Mouse (Mus musculus) myocyte (in vitro differentiated cells): ENCODE measurements around the gene Pou5f1. TPM values are rescaled to one million over a fixed set of nuclear protein-coding genes. Genes with fewer than 3 reads are reported as not detected.
A peak's percentile ranks its signal among the peaks of the same experiment; 100 is the strongest.
"Not testable (repeated sequence)": the region's sequence is repeated elsewhere in the genome, so short reads cannot be mapped to it uniquely, and the experiment has no call there.

Experiments
- H3K27me3 ChIP-seq: one replicate; pipeline ENCODE4 v1.6.1; 2011; ENCODE audit not compliant: control insufficient read depth, insufficient read depth, insufficient read length
- H3K36me3 ChIP-seq: one replicate; pipeline ENCODE4 v1.6.1; 2011; ENCODE audit not compliant: control insufficient read depth, insufficient read depth
- H3K4me2 ChIP-seq: one replicate; pipeline ENCODE4 v1.6.1; 2011; ENCODE audit warnings: low read depth, control low read depth
- H3K4me3 ChIP-seq: one replicate; pipeline ENCODE4 v1.5.1; 2011; ENCODE audit warnings: mild to moderate bottlenecking, control low read depth, moderate library complexity
- H3K79me2 ChIP-seq: one replicate; pipeline ENCODE4 v1.6.1; 2011; ENCODE audit not compliant: control insufficient read depth, insufficient read depth
- H3ac ChIP-seq: one replicate; pipeline ENCODE4 v1.6.1; 2011; ENCODE audit not compliant: control insufficient read depth, insufficient read length
- CEBPB ChIP-seq: IDR thresholded peaks from 2 replicates; pipeline ENCODE4 v1.6.1; 2011; ENCODE audit warnings: mild to moderate bottlenecking, moderate library complexity; ENCODE audit not compliant: poor library complexity, insufficient read depth, severe bottlenecking
- E2F4 ChIP-seq: IDR thresholded peaks from one replicate; pipeline ENCODE4 v1.6.1; 2011; ENCODE audit warnings: mild to moderate bottlenecking, control low read depth, moderate library complexity; ENCODE audit not compliant: insufficient read depth
- MAX ChIP-seq: IDR thresholded peaks from one replicate; pipeline ENCODE4 v1.6.1; 2011; ENCODE audit warnings: low read depth, mild to moderate bottlenecking, control low read depth
- MYOD1 ChIP-seq, 3 experiments: IDR thresholded peaks; one replicate each; pipeline ENCODE4 v1.6.1; 2011; ENCODE audit warnings: control low read depth in 2 of 3, low read depth in 2 of 3, mild to moderate bottlenecking in 2 of 3, moderate library complexity in 1 of 3; ENCODE audit not compliant: insufficient read length in 2 of 3, control insufficient read depth in 1 of 3
- MYOG ChIP-seq, 3 experiments: IDR thresholded peaks; one replicate each; pipeline ENCODE4 v1.6.1; 2011; ENCODE audit warnings: control low read depth in 2 of 3, low read depth in 2 of 3, mild to moderate bottlenecking in 2 of 3; ENCODE audit not compliant: insufficient read length in 2 of 3, control insufficient read depth in 1 of 3, insufficient read depth in 1 of 3
- POLR2A ChIP-seq: IDR thresholded peaks from one replicate; pipeline ENCODE4 v1.6.1; 2011; ENCODE audit warnings: low read depth, mild to moderate bottlenecking, control low read depth, moderate library complexity; ENCODE audit not compliant: insufficient read length
- POLR2AphosphoS2 ChIP-seq: IDR thresholded peaks from one replicate; pipeline ENCODE4 v1.6.1; 2011; ENCODE audit warnings: low read depth, control low read depth; ENCODE audit not compliant: insufficient read length
- REST ChIP-seq: IDR thresholded peaks from one replicate; pipeline ENCODE4 v1.6.1; 2011; ENCODE audit warnings: mild to moderate bottlenecking, control low read depth, moderate library complexity; ENCODE audit not compliant: insufficient read depth, insufficient read length
- SRF ChIP-seq: IDR thresholded peaks from one replicate; pipeline ENCODE4 v1.6.1; 2011; ENCODE audit warnings: low read depth; ENCODE audit not compliant: control insufficient read depth, insufficient read length
- TCF12 ChIP-seq: IDR thresholded peaks from one replicate; pipeline ENCODE4 v1.6.1; 2011; ENCODE audit warnings: mild to moderate bottlenecking, control low read depth; ENCODE audit not compliant: poor library complexity, insufficient read depth, severe bottlenecking
- TCF3 ChIP-seq: IDR thresholded peaks from one replicate; pipeline ENCODE4 v1.6.1; 2011; ENCODE audit warnings: low read depth, control low read depth; ENCODE audit not compliant: insufficient read length
- USF1 ChIP-seq: IDR thresholded peaks from one replicate; pipeline ENCODE4 v1.6.1; 2011; ENCODE audit warnings: low read depth, mild to moderate bottlenecking, control low read depth, moderate library complexity
- polyA plus RNA-seq: library from polyadenylated mRNA; unstranded; fragments of >200 nt; fragmentation: generic; extraction: Trizol; gene quantifications from one replicate; pipeline ENCODE4 v1.2.1, GENCODE M21; 2012; ENCODE audit warnings: missing spikeins

Pou5f1 gene
- polyA plus RNA-seq, 1 experiment: not detected

DNA sequence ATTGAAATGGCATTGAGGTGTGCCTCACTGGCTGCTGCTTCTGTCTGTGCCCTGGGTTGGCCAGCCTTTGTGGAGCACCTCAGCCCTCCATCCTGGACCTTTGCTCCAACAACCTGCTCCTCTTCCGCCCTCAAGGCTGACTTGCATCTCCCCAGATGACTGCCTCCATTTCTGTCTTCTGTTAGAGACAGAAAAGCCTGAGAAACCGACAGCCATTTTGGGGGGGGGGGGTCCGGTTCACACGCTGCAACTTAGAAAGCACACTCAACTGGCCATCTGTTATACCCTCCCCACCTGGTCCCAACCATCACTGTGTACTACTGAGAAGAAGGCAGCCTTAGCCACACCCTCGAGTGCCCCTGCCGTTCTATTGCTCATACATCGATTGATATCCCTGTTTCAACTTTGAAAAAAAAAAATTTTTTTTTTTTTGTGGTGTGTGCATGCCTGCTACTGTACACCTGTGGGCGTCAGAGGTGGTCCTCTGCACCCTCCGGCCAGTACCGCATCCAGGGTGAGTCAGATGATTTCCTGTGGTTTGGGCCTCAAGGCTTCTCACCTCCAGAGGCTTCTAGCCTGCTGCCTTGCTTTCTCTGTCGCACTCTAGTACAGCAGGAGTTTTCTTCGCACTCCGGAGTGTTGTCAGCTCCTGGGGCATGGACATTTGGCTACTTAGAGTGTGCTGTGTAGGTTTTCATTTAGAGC is 1.9 kb downstream of the Pou5f1 start:
- Histone ChIP-seq H3K36me3 (peaks cover 2% of the 10 kb centered on the region), H3K27me3 (peaks cover 7% of the 10 kb centered on the region), H3K79me2 (no peaks in the 10 kb centered on the region)

DNA sequence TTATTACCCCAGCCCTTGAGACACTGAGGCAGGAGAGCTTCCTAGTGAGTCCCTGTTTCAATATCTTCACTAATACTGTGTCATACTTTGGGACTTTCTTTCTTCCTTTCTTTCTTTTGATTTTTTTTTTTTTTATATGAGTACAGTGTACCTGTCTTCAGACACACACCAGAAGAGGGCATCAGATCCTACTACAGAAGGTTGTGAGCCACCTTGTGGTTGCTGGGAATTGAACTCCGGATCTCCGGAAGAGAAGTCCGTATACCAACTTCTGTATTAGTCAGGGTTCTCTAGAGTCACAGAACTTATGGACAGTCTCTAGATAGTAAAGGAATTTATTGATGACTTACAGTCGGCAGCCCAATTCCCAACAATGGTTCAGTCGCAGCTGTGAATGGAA is 2.5 kb downstream of the Pou5f1 start:
- not testable (repeated sequence) for H3K4me3 ChIP-seq, H3K4me2 ChIP-seq, H3ac ChIP-seq, H3K79me2 ChIP-seq, H3K27me3 ChIP-seq, H3K36me3 ChIP-seq

More for the DNA sequence above, 1.9 kb downstream of the Pou5f1 start:
- TF ChIP-seq TCF12: no peak
- TF ChIP-seq POLR2AphosphoS2: no peak
- no peak for TF ChIP-seq MYOG (IDR thresholded peaks at IDR 0.05; ENCODE audit: control insufficient read depth in 1 of 3, insufficient read depth in 1 of 3, insufficient read length in 2 of 3, low read depth in 2 of 3)
- TF ChIP-seq CEBPB: no peak
- TF ChIP-seq REST: no peak
- no peak for TF ChIP-seq MAX
- TF ChIP-seq USF1: no peak
- no peak overlapping the region for H3K4me3 ChIP-seq
- no peak overlapping the region for H3ac ChIP-seq
- H3K4me2 ChIP-seq: no peak overlapping the region

DNA sequence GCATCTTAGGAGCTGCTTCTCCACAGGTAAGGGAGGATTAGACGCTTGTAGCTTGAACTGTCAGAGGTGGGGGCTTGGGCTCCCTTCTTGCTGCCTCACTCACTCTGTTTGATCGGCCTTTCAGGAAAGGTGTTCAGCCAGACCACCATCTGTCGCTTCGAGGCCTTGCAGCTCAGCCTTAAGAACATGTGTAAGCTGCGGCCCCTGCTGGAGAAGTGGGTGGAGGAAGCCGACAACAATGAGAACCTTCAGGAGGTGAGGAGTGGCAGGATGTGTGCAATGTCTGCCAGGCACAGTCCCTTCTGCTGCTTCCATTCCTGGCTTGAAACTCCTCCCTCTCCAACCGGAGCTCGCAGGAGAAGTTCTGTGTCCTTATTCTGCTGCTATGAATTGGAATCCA is 3.5 kb downstream of the Pou5f1 start:
- Histone ChIP-seq H3K4me3 (no peak overlapping the region), H3K4me2 (no peak overlapping the region), H3K79me2 (no peaks in the 10 kb centered on the region), H3K27me3 (peaks cover 7% of the 10 kb centered on the region), H3K36me3 (peaks cover 5% of the 10 kb centered on the region), H3ac (no peak overlapping the region)
- TF ChIP-seq REST: no peak
- TF ChIP-seq TCF12: no peak
- TF ChIP-seq MYOD1 (IDR thresholded peaks at IDR 0.05; ENCODE audit: control insufficient read depth in 1 of 3, insufficient read length in 2 of 3, low read depth in 2 of 3): no peak
- no peak for TF ChIP-seq SRF
- no peak for TF ChIP-seq USF1
- TF ChIP-seq POLR2AphosphoS2: no peak
- TF ChIP-seq MYOG (IDR thresholded peaks at IDR 0.05; ENCODE audit: control insufficient read depth in 1 of 3, insufficient read depth in 1 of 3, insufficient read length in 2 of 3, low read depth in 2 of 3): no peak
- no peak for TF ChIP-seq E2F4
- TF ChIP-seq CEBPB: no peak
- TF ChIP-seq TCF3: no peak
- TF ChIP-seq MAX: no peak
- no peak for TF ChIP-seq POLR2A

DNA sequence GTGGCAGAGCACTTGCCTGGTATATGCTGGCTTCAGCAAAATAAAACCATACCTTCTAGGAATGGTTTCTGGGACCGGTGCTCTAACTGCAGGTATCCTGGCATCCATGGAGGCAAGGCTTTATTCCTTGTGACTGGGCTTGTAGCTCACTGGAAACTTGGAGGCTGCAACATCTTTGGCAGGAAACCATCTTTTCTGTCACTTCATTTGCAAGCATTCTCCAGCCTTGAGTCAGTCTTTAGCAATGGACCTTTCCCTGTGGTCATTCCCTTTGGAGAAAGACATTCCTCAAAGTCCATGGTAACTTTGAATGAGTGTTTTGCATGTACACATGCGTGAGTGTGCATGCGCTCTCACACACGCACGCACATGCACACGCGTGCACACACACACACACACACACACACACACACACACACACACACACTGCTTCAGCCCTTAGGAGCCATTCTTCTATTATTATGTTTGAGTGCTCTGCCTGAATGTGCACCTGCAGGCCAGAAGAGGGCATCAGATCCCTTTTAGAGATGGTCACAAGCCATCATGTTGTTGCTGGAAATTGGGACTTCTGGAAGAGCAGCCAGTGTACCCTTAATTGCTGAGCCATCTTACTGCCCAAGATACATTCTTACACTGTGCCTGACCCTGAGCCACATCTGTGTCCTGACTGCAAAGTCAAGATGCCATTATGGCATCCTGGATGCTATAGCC is 7.3 kb downstream of the Pou5f1 start:
- H3K4me3 ChIP-seq: no peak overlapping the region
- H3ac ChIP-seq: no peak overlapping the region
- no peaks in the 10 kb centered on the region for H3K27me3 ChIP-seq
- no peak for TF ChIP-seq USF1
- no peak for TF ChIP-seq POLR2AphosphoS2
- no peak for TF ChIP-seq TCF3
- TF ChIP-seq MYOD1 (IDR thresholded peaks at IDR 0.05; ENCODE audit: control insufficient read depth in 1 of 3, insufficient read length in 2 of 3, low read depth in 2 of 3): no peak
- TF ChIP-seq POLR2A: no peak
- TF ChIP-seq SRF: no peak
- TF ChIP-seq MAX: no peak
- TF ChIP-seq REST: no peak
- no peak for TF ChIP-seq CEBPB
- TF ChIP-seq MYOG (IDR thresholded peaks at IDR 0.05; ENCODE audit: control insufficient read depth in 1 of 3, insufficient read depth in 1 of 3, insufficient read length in 2 of 3, low read depth in 2 of 3): no peak
- TF ChIP-seq TCF12: no peak
- no peak for TF ChIP-seq E2F4
- peaks cover 5% of the 10 kb centered on the region for H3K36me3 ChIP-seq
- H3K4me2 ChIP-seq: no peak overlapping the region
- H3K79me2 ChIP-seq: peaks cover 4% of the 10 kb centered on the region

DNA sequence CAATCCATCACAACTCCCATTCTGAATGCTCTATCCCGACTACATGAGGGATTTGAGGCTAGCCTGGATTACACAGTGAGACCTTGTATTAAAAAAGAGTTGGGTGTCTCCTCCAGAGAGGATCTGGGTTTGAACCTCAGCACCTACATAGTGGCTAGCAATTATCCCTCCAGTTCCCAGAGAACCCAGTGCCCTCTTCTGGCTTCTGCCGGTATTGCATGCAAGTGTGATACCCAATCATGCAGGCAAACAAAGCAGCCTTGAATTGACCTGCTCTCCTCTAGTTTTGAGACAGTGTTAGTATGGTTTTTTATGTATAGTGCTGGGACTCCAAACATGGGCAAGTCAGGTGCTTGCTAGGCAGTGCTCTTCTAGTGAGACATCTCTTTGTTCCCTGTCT is 8.1 kb downstream of the Pou5f1 start:
- TF ChIP-seq CEBPB (no peak), TCF3 (no peak), TCF12 (no peak), REST (no peak), MAX (no peak), MYOG (IDR thresholded peaks at IDR 0.05; ENCODE audit: control insufficient read depth in 1 of 3, insufficient read depth in 1 of 3, insufficient read length in 2 of 3, low read depth in 2 of 3) (no peak), MYOD1 (IDR thresholded peaks at IDR 0.05; ENCODE audit: control insufficient read depth in 1 of 3, insufficient read length in 2 of 3, low read depth in 2 of 3) (no peak), POLR2AphosphoS2 (no peak), E2F4 (no peak), SRF (no peak), USF1 (no peak), POLR2A (no peak)
- peaks cover 5% of the 10 kb centered on the region for H3K36me3 ChIP-seq
- peaks cover 4% of the 10 kb centered on the region for H3K79me2 ChIP-seq
- no peaks in the 10 kb centered on the region for H3K27me3 ChIP-seq
- no peak overlapping the region for H3ac ChIP-seq
- no peak overlapping the region for H3K4me3 ChIP-seq
- H3K4me2 ChIP-seq: peak overlapping the region; percentile 81
